Mouse (Mus musculus): ENCODE results near the gene Apba1.

Apba1 gene

GRCm38 (mm10) chr19:23806796-23807195 lies 48.1 kb downstream of the Apba1 start:
- no peak for DNase-seq (ENCODE audit: low read depth)

- DNase-seq (ENCODE audit: low read depth), result no peak
Observed at GRCm38 (mm10) chr19:23807371-23807770, 48.7 kb downstream of the Apba1 start.

- no peak for DNase-seq (ENCODE audit: low read depth)
Observed at GRCm38 (mm10) chr19:23809236-23809635, 50.5 kb downstream of the Apba1 start.

GRCm38 (mm10) chr19:23810512-23810911 lies 51.8 kb downstream of the Apba1 start:
- DNase-seq (ENCODE audit: low read depth), result no peak

- no peak for DNase-seq (ENCODE audit: low read depth)
Observed at GRCm38 (mm10) chr19:23810976-23811375, 52.3 kb downstream of the Apba1 start.

- no peak for DNase-seq (ENCODE audit: low read depth)
Observed at GRCm38 (mm10) chr19:23816762-23817161, 58.1 kb downstream of the Apba1 start.

GRCm38 (mm10) chr19:23817196-23817595 lies 58.5 kb downstream of the Apba1 start:
- no peak for DNase-seq (ENCODE audit: low read depth)

- DNase-seq (ENCODE audit: low read depth), result no peak
Observed at GRCm38 (mm10) chr19:23819882-23820281, 61.2 kb downstream of the Apba1 start.

GRCm38 (mm10) chr19:23822497-23822896 lies 63.8 kb downstream of the Apba1 start:
- no peak for DNase-seq (ENCODE audit: low read depth)

GRCm38 (mm10) chr19:23823533-23823932 lies 64.8 kb downstream of the Apba1 start:
- DNase-seq (ENCODE audit: low read depth), result no peak

GRCm38 (mm10) chr19:23826251-23826650 lies 67.6 kb downstream of the Apba1 start:
- DNase-seq (ENCODE audit: low read depth), result no peak

GRCm38 (mm10) chr19:23830761-23831160 lies 72.1 kb downstream of the Apba1 start:
- DNase-seq (ENCODE audit: low read depth), result no peak

GRCm38 (mm10) chr19:23833685-23834682 lies 75.3 kb downstream of the Apba1 start:
- no peak for DNase-seq (ENCODE audit: low read depth)

- DNase-seq (ENCODE audit: low read depth), result no peak
Observed at GRCm38 (mm10) chr19:23834721-23835120, 76.0 kb downstream of the Apba1 start.

GRCm38 (mm10) chr19:23855832-23856231 lies 97.1 kb downstream of the Apba1 start:
- no peak for DNase-seq (ENCODE audit: low read depth)

- DNase-seq (ENCODE audit: low read depth), result no peak
Observed at GRCm38 (mm10) chr19:23858091-23858490, 99.4 kb downstream of the Apba1 start.

GRCm38 (mm10) chr19:23858781-23859180 lies 100.1 kb downstream of the Apba1 start:
- no peak for DNase-seq (ENCODE audit: low read depth)

GRCm38 (mm10) chr19:23860151-23860820 lies 101.6 kb downstream of the Apba1 start:
- DNase-seq (ENCODE audit: low read depth), result peak; percentile 8

GRCm38 (mm10) chr19:23862736-23863135 lies 104.0 kb downstream of the Apba1 start:
- DNase-seq (ENCODE audit: low read depth), result no peak

GRCm38 (mm10) chr19:23863959-23864358 lies 105.3 kb downstream of the Apba1 start:
- no peak for DNase-seq (ENCODE audit: low read depth)

GRCm38 (mm10) chr19:23866045-23866444 lies 107.4 kb downstream of the Apba1 start:
- DNase-seq (ENCODE audit: low read depth), result no peak

GRCm38 (mm10) chr19:23867052-23867451 lies 108.4 kb downstream of the Apba1 start:
- no peak for DNase-seq (ENCODE audit: low read depth)

- no peak for DNase-seq (ENCODE audit: low read depth)
Observed at GRCm38 (mm10) chr19:23867589-23867988, 108.9 kb downstream of the Apba1 start.

Data from c-Kit-positive CD71-positive TER-119-negative erythroid progenitor cells, embryonic 14.5 days (primary cell).